Mouse (Mus musculus) natural killer cell, adult 2 months (primary cell): ENCODE data around the gene Lrrc8d.
"Not testable (repeated sequence)": the region's sequence is repeated elsewhere in the genome, so short reads cannot be mapped to it uniquely, and the experiment has no call there.

Experiments used
- DNase-seq, 2 experiments: peaks; one replicate each; pipeline ENCODE4 v3.0.0; 2022; ENCODE audit warnings: low spot score in 2 of 2

Gene Lrrc8d

GRCm38 (mm10) chr5:105684861-105685600 is 14.7 kb upstream of the Lrrc8d start:
- peak; percentile 83 to 90 for DNase-seq

- not testable (repeated sequence) for DNase-seq
These were observed 13.9 kb upstream of the Lrrc8d start for GRCm38 (mm10) chr5:105685780-105686305.

GRCm38 (mm10) chr5:105686331-105686995 is 13.3 kb upstream of the Lrrc8d start:
- DNase-seq, result no peak

- DNase-seq, result no peak
These were observed 9.0 kb upstream of the Lrrc8d start for GRCm38 (mm10) chr5:105690502-105691454.

- DNase-seq, result peak; percentile 47 to 66
These were observed 8.1 kb upstream of the Lrrc8d start for GRCm38 (mm10) chr5:105691645-105692044.

- no peak for DNase-seq
These were observed 5.3 kb upstream of the Lrrc8d start for GRCm38 (mm10) chr5:105694339-105694930.

GRCm38 (mm10) chr5:105696049-105696448 is 3.7 kb upstream of the Lrrc8d start:
- peak; percentile 50 to 63 for DNase-seq

GRCm38 (mm10) chr5:105697886-105698285 is 1.9 kb upstream of the Lrrc8d start:
- no peak for DNase-seq

- DNase-seq, result no peak
These were observed 1.1 kb upstream of the Lrrc8d start for GRCm38 (mm10) chr5:105698694-105699093.

- DNase-seq, result peak; percentile 74 to 89
These were observed 492 bp downstream of the Lrrc8d start for GRCm38 (mm10) chr5:105700070-105700851.

- DNase-seq, result no peak
These were observed 1.6 kb downstream of the Lrrc8d start for GRCm38 (mm10) chr5:105701326-105701725.

- DNase-seq, result peak in 1 of 2 experiments; percentile 31
These were observed 2.1 kb downstream of the Lrrc8d start for GRCm38 (mm10) chr5:105701844-105702243.

GRCm38 (mm10) chr5:105702580-105703285 is 3.0 kb downstream of the Lrrc8d start:
- DNase-seq, result no peak

GRCm38 (mm10) chr5:105703286-105703655 is 3.5 kb downstream of the Lrrc8d start:
- DNase-seq, result no peak

- no peak for DNase-seq
These were observed 4.8 kb downstream of the Lrrc8d start for GRCm38 (mm10) chr5:105704573-105704972.

GRCm38 (mm10) chr5:105706635-105707034 is 6.9 kb downstream of the Lrrc8d start:
- no peak for DNase-seq

GRCm38 (mm10) chr5:105708276-105708675 is 8.5 kb downstream of the Lrrc8d start:
- no peak for DNase-seq

GRCm38 (mm10) chr5:105710473-105710872 is 10.7 kb downstream of the Lrrc8d start:
- no peak for DNase-seq

GRCm38 (mm10) chr5:105714446-105714845 is 14.7 kb downstream of the Lrrc8d start:
- DNase-seq, result no peak

GRCm38 (mm10) chr5:105715095-105715494 is 15.3 kb downstream of the Lrrc8d start:
- DNase-seq, result no peak
